Comparison of ENCODE assay signal across 25 mouse cellular contexts in genomic region chr14:74784243-74784934, GRCm38 (mm10). TPM values are rescaled to one million over a fixed set of nuclear protein-coding genes. Genes with fewer than 3 reads are reported as not detected.
DNase-seq lines count a peak whose midpoint lies in the region; ATAC-seq lines count a peak whose summit lies in the region.
"Had no signal": no experiment of that assay in that cellular context is flagged by ENCODE, and none has a peak within 500 bp of the region (broad histone marks: within the 10 kb centered on the region; RNA-seq: fewer than 3 reads in every experiment).

No protein-coding gene starts in this region.

- H3K27me3 ChIP-seq in heart, embryonic 16.5 days (ENCODE audit: control insufficient read depth, insufficient read depth, low read length) = no peaks in the 10 kb centered on the region
- no peaks in the 10 kb centered on the region for H3K27me3 ChIP-seq in embryonic facial prominence, embryonic 14.5 days (replicated peaks; ENCODE audit: control insufficient read depth, insufficient read depth, low read length)
- H3K27me3 ChIP-seq: embryonic facial prominence, embryonic 13.5 days; forebrain, embryonic 13.5 days had no signal

- DNase-seq in heart, adult 11 months = peak; percentile 91
- no peak for DNase-seq in heart, postnatal 10 days
- DNase-seq in heart, postnatal 14 days = no peak
- DNase-seq in embryonic facial prominence, embryonic 14.5 days (ENCODE audit: low spot score) = peak; percentile 43
- no peak for DNase-seq in cerebellum, adult 11 months
- DNase-seq: adrenal gland, adult 2 months; adrenal gland, postnatal 14 days; cerebellum, adult 18-20 months; cerebellum, adult 9-10 months; cerebellum, postnatal 14 days; gastrocnemius, postnatal 25 days; heart, adult 2 months; heart, postnatal 4 days; kidney, adult 18-20 months; kidney, adult 9 months had no signal

- H3K9ac ChIP-seq in heart, embryonic 16.5 days (ENCODE audit: low read length) = no peak overlapping the region
- H3K9ac ChIP-seq in embryonic facial prominence, embryonic 14.5 days (ENCODE audit: low read depth, low read length) = no peak overlapping the region
- H3K9ac ChIP-seq: embryonic facial prominence, embryonic 13.5 days; forebrain, embryonic 13.5 days; hindbrain, embryonic 14.5 days had no signal

- H3K4me3 ChIP-seq in heart, embryonic 16.5 days (ENCODE audit: low read length) = no peak overlapping the region
- no peak overlapping the region for H3K4me3 ChIP-seq in embryonic facial prominence, embryonic 14.5 days (ENCODE audit: low read depth, low read length)
- H3K4me3 ChIP-seq: embryonic facial prominence, embryonic 13.5 days; forebrain, embryonic 10.5 days; forebrain, embryonic 13.5 days; heart, adult 2 months had no signal

- intact Hi-C loops in heart, postnatal 10 days (cut with DNase I) = no loop called here
- intact Hi-C loops in heart, postnatal 14 days (cut with DNase I) = no loop called here

- H3K9me3 ChIP-seq in heart, embryonic 16.5 days (replicated peaks; ENCODE audit: control insufficient read depth, low read length) = no peaks in the 10 kb centered on the region
- H3K9me3 ChIP-seq in embryonic facial prominence, embryonic 14.5 days (ENCODE audit: control insufficient read depth, low read length) = no peaks in the 10 kb centered on the region
- H3K9me3 ChIP-seq: embryonic facial prominence, embryonic 13.5 days; forebrain, embryonic 13.5 days had no signal

- no peak overlapping the region for H3K4me2 ChIP-seq in heart, embryonic 16.5 days (ENCODE audit: low read depth, low read length)
- H3K4me2 ChIP-seq in embryonic facial prominence, embryonic 14.5 days (ENCODE audit: low read depth, low read length) = no peak overlapping the region
- H3K4me2 ChIP-seq: embryonic facial prominence, embryonic 13.5 days; forebrain, embryonic 13.5 days; hindbrain, embryonic 14.5 days had no signal

- H3K27ac ChIP-seq in heart, embryonic 16.5 days (ENCODE audit: low read length) = 0 out of 2 replicates have a peak overlapping the region, but pooled peaks have one; percentile 4
- no peak overlapping the region for H3K27ac ChIP-seq in embryonic facial prominence, embryonic 14.5 days (replicated peaks; ENCODE audit: low read depth, low read length)
- H3K27ac ChIP-seq: embryonic facial prominence, embryonic 13.5 days; forebrain, embryonic 10.5 days; forebrain, embryonic 13.5 days; heart, adult 2 months; hindbrain, embryonic 14.5 days; hindbrain, postnatal 0 days had no signal

- H3K4me1 ChIP-seq in heart, embryonic 16.5 days (ENCODE audit: control insufficient read depth, insufficient read depth, low read length) = no peaks in the 10 kb centered on the region; the same call in 1 of the 2 replicates
- H3K4me1 ChIP-seq in embryonic facial prominence, embryonic 14.5 days (ENCODE audit: control insufficient read depth, insufficient read depth, low read length) = no peaks in the 10 kb centered on the region
- H3K4me1 ChIP-seq: forebrain, embryonic 10.5 days; forebrain, embryonic 13.5 days had no signal

- ATAC-seq in heart, embryonic 16.5 days (replicated peaks; ENCODE audit: extremely low read depth, insufficient read depth, low FRiP score) = peak; percentile 60
- peak; percentile 50; the same call in 1 of the 2 replicates for ATAC-seq in embryonic facial prominence, embryonic 14.5 days (ENCODE audit: low read depth)
- ATAC-seq: CD4-positive, CD25-positive, alpha-beta regulatory T cell, adult 4 months; forebrain, embryonic 13.5 days; forebrain, embryonic 16.5 days; hindbrain, postnatal 0 days; inflammation-experienced regulatory T-cells, adult 6 months; intestine, embryonic 16.5 days had no signal

- peaks cover 22% of the 10 kb centered on the region for H3K36me3 ChIP-seq in heart, embryonic 16.5 days (ENCODE audit: control insufficient read depth, insufficient read depth)
- peaks cover 21% of the 10 kb centered on the region for H3K36me3 ChIP-seq in embryonic facial prominence, embryonic 14.5 days (ENCODE audit: control insufficient read depth, insufficient read depth, low read length)

- WGBS in heart, embryonic 16.5 days = 64% methylated on average over 11 of the region's 11 CpGs
- 72% methylated on average over 11 of the region's 11 CpGs for WGBS in embryonic facial prominence, embryonic 14.5 days

RNA-seq across cellular contexts. Expression of gene Esd, which starts 52.3 kb away (rescaled TPM):
- 100 to 1,000 TPM; 139 to 150 TPM for total RNA-seq in heart, postnatal 10 days (2021)
- polyA plus RNA-seq in heart, embryonic 16.5 days (2015; fragmentation: Nextera tagmentation; extraction: Ambion mirVana) = 252 and 257 TPM in 2 replicates
- 100 to 1,000 TPM; 129 to 131 TPM for total RNA-seq in heart, postnatal 14 days (2021)
- 302 and 330 TPM in 2 replicates for polyA plus RNA-seq in embryonic facial prominence, embryonic 14.5 days (2014; fragmentation: Nextera tagmentation; extraction: Ambion mirVana)

Comparison
In these comparisons a context has a peak if more than half of its experiments do, and no peak if none do; other contexts are left out.
1. DNase-seq: peak in heart, adult 11 months (single experiment) and embryonic facial prominence, embryonic 14.5 days (single experiment); none in heart, postnatal 10 days (0 of 2), heart, postnatal 14 days (0 of 2) and cerebellum, adult 11 months (single experiment).